Mouse (Mus musculus): ENCODE results near the gene Ninj1. TPM values are rescaled to one million over a fixed set of nuclear protein-coding genes. Genes with fewer than 3 reads are reported as not detected.
A peak's percentile ranks its signal among the peaks of the same experiment; 100 is the strongest.

Ninj1 gene
- polyA plus RNA-seq, 1 experiment from 2014 or later, result 61.2 TPM

DNA sequence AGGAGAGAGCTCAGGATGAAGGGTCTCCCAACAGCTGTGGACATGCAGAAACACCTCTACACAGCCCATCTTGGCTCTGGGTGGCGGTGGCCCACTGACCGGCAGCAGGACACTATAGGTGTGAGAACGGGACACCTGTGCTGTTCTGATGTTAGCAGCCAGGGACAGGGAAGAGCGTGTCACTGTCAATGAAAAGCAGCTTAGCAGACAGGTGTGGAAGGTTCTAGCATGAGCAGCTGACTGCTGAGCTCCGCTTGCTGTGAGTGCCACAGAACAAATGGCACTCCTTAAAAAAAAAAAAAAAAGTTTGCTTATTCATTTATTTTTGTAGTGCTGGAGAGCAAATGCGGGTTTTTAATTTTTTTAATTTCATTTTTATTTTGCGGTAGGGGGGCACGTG is 50.3 kb downstream of the Ninj1 start:
- H3K4me3 ChIP-seq, result no peak overlapping the region
- no peak overlapping the region for H3K27ac ChIP-seq (replicated peaks)
- WGBS, result 83% methylated on average over 8 of the region's 8 CpGs
- no peak for ATAC-seq (ENCODE audit: extremely low read depth, insufficient number of reproducible peaks, low FRiP score, low TSS enrichment)
- no peaks in the 10 kb centered on the region for H3K27me3 ChIP-seq (replicated peaks)
- H3K36me3 ChIP-seq, result no peaks in the 10 kb centered on the region
- H3K9ac ChIP-seq, result no peak overlapping the region
- no peaks in the 10 kb centered on the region for H3K9me3 ChIP-seq
- peaks cover 9% of the 10 kb centered on the region; the same call in 1 of the 2 replicates for H3K4me1 ChIP-seq
- no peak overlapping the region for H3K4me2 ChIP-seq

DNA sequence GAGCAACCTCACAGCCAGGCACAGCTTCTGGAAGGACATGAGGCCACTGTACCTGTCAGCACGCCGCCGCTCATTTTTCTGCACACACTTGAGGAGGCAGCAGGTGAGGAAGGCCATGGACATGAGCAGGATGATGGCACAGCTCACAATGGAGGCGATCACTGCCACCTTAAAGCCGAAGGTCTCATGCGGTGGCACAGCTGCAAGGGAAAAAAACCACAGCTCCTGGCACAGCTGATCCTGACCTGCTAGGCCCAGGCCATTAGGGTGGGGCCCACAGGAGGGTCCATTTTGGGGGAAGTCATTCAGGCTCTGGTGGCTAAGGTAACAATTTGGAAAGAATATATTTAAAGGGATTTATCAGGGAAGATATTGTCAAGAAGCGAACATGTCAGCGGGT is 51.5 kb downstream of the Ninj1 start:
- WGBS, result 90% methylated on average over 8 of the region's 8 CpGs
- no peak for ATAC-seq (ENCODE audit: extremely low read depth, insufficient number of reproducible peaks, low FRiP score, low TSS enrichment)
- Histone ChIP-seq H3K9me3 (no peaks in the 10 kb centered on the region), H3K27me3 (replicated peaks) (no peaks in the 10 kb centered on the region), H3K27ac (replicated peaks) (no peak overlapping the region), H3K36me3 (no peaks in the 10 kb centered on the region), H3K4me1 (peaks cover 9% of the 10 kb centered on the region; the same call in 1 of the 2 replicates), H3K4me3 (no peak overlapping the region), H3K4me2 (no peak overlapping the region), H3K9ac (no peak overlapping the region)

DNA sequence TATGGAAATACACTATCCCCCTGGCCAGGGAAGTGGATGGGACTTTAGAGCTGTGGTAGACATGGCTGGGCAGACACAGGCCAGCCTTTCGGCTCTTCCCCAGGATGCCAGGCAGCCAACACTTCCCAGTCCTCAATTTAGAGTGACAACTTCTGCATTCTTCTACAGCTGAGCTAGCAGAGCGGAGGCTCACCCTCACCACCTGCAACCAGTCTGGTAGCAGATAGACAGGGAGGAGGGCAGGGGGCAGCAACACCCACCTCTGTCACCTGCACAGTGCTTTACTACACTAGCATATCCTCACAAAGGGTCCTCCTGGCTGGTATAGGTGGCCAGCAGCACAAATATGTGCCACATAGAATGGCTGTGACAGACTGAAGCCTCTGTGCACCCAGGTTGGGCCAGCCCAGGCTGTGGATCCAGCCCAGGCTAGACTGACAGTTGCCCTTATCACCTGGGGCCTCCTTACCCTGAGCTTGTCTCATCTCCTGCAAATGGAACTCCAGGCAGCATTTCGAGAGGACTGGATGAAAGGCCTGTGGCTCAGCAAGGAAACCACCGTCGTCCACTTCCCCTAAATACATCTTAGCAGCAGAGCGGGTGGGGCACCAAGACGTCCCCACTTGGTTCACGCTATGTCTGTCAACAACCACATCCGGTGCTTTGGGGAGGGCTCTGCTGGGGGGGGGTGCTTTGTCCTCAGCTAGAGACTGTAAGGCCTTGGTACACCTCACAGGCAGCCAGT is 55.2 kb downstream of the Ninj1 start:
- Histone ChIP-seq H3K36me3 (no peaks in the 10 kb centered on the region), H3K4me2 (no peak overlapping the region), H3K9me3 (no peaks in the 10 kb centered on the region), H3K9ac (0 out of 2 replicates have a peak overlapping the region, but pooled peaks have one; percentile 8), H3K4me3 (no peak overlapping the region), H3K27ac (replicated peaks) (no peak overlapping the region), H3K27me3 (replicated peaks) (peaks cover 19% of the 10 kb centered on the region), H3K4me1 (peaks cover 19% of the 10 kb centered on the region)
- ATAC-seq (ENCODE audit: extremely low read depth, insufficient number of reproducible peaks, low FRiP score, low TSS enrichment), result no peak
- WGBS, result 46% methylated on average over 9 of the region's 9 CpGs

DNA sequence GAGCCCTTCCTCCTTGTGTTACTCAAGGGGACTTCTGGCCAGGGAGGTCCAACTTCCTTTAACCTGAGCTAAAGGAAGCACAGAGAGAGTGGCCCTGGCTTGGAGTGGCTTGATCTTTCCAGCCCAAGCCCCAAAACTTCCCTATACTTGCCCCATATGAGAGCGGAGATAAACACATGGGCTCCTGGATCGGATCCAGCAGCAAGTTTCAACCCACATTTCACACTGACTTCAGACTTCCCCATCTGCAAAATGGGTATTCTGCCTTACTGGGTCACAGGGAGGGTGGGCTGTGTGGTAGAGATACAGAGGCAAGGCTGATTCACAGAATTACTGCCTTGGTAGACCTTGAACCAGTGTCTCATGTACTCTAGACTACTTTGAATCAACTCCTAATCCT is 56.2 kb downstream of the Ninj1 start:
- Histone ChIP-seq H3K4me1 (peaks cover 29% of the 10 kb centered on the region), H3K36me3 (no peaks in the 10 kb centered on the region), H3K9me3 (no peaks in the 10 kb centered on the region), H3K4me2 (no peak overlapping the region), H3K27me3 (replicated peaks) (peaks cover 29% of the 10 kb centered on the region), H3K4me3 (no peak overlapping the region), H3K9ac (no peak overlapping the region), H3K27ac (replicated peaks) (no peak overlapping the region)
- 90% methylated on average over 2 of the region's 2 CpGs for WGBS
- ATAC-seq (ENCODE audit: extremely low read depth, insufficient number of reproducible peaks, low FRiP score, low TSS enrichment), result no peak

DNA sequence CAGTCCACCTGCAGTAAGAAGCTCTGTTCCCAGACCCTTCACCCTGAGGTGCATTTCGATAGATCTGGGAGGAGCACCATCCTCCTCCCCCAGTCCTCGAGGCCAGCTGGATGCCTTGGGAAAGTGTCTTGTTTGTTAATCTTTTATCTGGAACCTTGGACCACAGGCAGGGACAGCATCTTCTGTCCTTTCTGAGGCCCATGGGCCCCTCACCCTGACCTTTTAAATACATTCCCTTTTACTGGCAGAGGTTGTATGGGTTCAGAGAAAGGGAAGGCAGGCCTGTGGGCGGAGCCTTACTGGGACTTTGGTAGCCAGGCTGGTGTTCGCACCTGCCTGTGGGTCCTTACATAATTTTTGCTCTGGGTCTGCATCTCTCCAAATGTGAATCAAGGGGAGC is 58.0 kb downstream of the Ninj1 start:
- H3K9me3 ChIP-seq, result no peaks in the 10 kb centered on the region
- ATAC-seq (ENCODE audit: extremely low read depth, insufficient number of reproducible peaks, low FRiP score, low TSS enrichment), result no peak
- H3K4me1 ChIP-seq, result peaks cover 34% of the 10 kb centered on the region
- H3K27me3 ChIP-seq (replicated peaks), result peaks cover 36% of the 10 kb centered on the region
- H3K27ac ChIP-seq (replicated peaks), result no peak overlapping the region
- 59% methylated on average over 4 of the region's 4 CpGs for WGBS
- H3K4me3 ChIP-seq, result no peak overlapping the region
- H3K9ac ChIP-seq, result no peak overlapping the region
- no peaks in the 10 kb centered on the region for H3K36me3 ChIP-seq
- no peak overlapping the region for H3K4me2 ChIP-seq

Other genes starting within 250 kb of the Ninj1 start
- 17.2 and 17.8 TPM in 2 replicates for gene Fam120a, start 219.5 kb upstream of the Ninj1 start, polyA plus RNA-seq (2015; fragmentation: Nextera tagmentation; extraction: Ambion mirVana)
- gene Wnk2, start 39.5 kb upstream of the Ninj1 start, polyA plus RNA-seq (2015; fragmentation: Nextera tagmentation; extraction: Ambion mirVana), result 0.98 and 1.5 TPM in 2 replicates
- gene Card19, start 28.6 kb downstream of the Ninj1 start, polyA plus RNA-seq (2015; fragmentation: Nextera tagmentation; extraction: Ambion mirVana), result 89.0 and 91.2 TPM in 2 replicates
- 1.2 and 1.9 TPM in 2 replicates for gene Susd3, start 61.2 kb downstream of the Ninj1 start, polyA plus RNA-seq (2015; fragmentation: Nextera tagmentation; extraction: Ambion mirVana)
- gene Fgd3, start 132.8 kb downstream of the Ninj1 start, polyA plus RNA-seq (2015; fragmentation: Nextera tagmentation; extraction: Ambion mirVana), result 0.05 and 0.23 TPM in 2 replicates
- 38.7 and 40.6 TPM in 2 replicates for gene Bicd2, start 154.1 kb downstream of the Ninj1 start, polyA plus RNA-seq (2015; fragmentation: Nextera tagmentation; extraction: Ambion mirVana)
- gene Ippk, start 233.8 kb downstream of the Ninj1 start, polyA plus RNA-seq (2015; fragmentation: Nextera tagmentation; extraction: Ambion mirVana), result 11.5 and 12.5 TPM in 2 replicates